Mouse (Mus musculus) heart, postnatal 4 days (tissue): ENCODE measurements around the gene Pcolce2. TPM values are rescaled to one million over a fixed set of nuclear protein-coding genes. Genes with fewer than 3 reads are reported as not detected.
"Not testable (repeated sequence)": the region's sequence is repeated elsewhere in the genome, so short reads cannot be mapped to it uniquely, and the experiment has no call there.

Experiments used
- DNase-seq: peaks from one replicate; pipeline ENCODE4 v3.0.0; 2021
- total RNA-seq, 2 experiments: library from RNA; stranded (reverse); gene quantifications; 2 replicates each; pipeline ENCODE4 v1.2.3; 2021

Pcolce2 gene
- total RNA-seq = 10 to 100 TPM; 10.8 to 13.6 TPM

DNA sequence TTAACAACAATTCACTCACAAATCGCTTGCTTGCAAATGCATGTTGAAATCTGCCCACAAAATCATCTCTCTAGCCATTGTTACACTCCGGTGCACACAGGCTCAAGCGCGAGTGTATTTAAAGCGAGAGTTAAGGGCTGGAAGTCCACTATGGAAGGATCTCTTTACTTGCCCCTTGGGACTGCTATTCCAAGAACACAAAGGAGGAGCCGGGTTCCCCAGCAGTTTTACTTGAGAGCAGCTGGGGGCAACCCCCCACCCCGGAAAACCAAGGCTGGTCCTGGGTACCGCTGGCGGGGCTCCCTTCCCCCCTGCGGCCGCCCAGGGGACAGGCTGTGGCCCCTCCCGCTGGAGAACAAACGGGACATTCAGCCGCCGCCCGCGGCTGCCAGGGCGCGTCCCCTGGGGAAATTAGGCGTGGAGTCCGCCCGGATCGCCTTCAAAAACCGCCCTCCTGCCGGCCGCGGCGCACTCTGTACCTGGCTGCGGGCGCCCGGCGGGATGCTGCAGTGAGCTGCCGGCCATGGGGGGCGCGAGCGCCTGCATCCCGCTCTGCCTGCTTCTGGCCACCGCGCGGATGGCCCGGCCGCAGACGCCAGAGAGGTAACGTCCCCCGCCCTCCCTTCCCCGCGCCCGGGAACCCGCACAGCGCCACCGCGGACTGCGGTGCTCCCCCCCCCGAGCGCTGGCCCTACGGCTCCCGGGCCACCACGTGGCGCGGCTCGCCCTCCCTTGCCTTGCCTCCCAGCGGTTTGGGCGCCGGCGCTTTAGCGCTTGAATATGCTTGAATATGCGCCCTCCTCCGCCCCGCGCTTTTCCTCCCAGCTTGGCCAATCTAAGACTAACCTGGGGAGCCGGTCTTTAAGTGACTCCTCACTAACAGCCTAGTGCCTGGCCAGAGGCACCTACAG is at the start of gene Pcolce2:
Gene Pcolce2 (plus strand): TSS at position 331 of the 911 bp plus-strand sequence.
- peak; percentile 48 for DNase-seq

DNA sequence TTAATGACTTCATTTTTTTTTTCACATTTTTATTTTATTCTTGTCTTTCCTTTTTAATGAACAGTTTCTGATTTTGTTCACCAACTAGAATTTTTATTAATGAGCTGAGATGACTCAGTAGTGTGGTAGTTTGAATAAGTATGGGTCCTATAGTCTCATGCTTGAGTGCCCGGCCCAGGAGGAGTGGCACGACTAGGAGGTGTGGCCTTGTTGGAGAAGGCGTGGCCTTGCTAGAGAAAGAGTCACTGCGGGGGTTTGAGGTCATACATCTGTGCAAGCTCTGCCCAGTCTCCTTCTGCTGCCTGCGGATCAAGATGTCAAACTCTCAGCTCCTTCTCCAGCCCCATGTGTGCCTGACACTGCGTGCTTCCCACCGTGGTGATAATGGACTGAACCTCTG is 49.3 kb upstream of the Pcolce2 start:
- no peak for DNase-seq

DNA sequence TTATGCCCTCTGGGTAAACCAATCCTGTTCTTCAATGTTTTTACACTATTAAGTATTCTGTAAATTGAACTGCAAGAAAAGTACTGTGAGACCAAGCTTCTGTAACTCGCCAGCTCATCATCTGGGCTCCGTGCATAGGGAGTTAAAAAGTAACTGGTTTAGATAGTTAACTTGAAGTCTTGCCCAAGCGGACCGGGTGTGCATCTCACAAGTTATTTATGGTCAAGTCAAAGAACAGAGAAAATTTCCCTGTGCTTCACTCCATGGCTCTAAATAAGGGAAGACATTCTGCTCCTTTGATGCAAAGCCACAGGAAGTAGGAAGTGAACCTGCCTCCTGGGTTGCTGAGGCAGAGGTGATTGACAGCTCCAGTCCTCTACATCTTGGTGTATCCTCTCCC is 43.1 kb upstream of the Pcolce2 start:
- DNase-seq = no peak

DNA sequence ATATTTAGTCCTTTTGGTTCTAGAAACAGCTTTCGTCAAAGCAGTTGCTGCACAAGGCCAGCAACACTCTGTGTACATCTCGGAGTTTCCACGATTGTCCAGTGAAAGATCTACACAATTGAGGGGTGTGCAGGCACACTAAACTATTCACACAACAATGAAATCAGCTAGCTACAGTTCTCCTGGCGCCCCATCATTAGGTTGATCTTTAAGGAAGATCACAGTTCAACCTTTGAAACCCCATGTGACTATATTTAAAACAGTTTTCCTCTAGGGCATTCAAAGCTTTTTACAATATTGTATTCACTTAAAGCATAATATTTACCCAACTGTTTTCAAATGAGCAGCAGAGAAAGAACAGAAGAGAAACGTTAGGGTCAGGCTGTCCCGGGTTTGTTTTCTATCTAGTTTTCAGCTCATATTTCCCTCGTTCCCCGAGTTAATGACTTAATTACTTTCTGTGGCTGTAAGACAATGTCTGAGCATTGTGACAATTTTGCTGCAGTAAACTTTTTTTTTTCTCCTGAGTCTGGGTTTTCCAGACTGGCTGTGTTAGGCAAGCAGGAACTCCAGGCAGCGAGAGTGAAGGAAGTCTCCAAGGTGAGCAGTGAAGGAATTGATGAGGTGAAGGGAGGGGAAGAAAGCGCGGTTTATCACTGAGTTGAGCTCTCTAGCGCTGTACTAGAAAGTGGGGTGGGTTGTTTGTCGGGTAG is 39.8 kb upstream of the Pcolce2 start:
- DNase-seq = no peak

DNA sequence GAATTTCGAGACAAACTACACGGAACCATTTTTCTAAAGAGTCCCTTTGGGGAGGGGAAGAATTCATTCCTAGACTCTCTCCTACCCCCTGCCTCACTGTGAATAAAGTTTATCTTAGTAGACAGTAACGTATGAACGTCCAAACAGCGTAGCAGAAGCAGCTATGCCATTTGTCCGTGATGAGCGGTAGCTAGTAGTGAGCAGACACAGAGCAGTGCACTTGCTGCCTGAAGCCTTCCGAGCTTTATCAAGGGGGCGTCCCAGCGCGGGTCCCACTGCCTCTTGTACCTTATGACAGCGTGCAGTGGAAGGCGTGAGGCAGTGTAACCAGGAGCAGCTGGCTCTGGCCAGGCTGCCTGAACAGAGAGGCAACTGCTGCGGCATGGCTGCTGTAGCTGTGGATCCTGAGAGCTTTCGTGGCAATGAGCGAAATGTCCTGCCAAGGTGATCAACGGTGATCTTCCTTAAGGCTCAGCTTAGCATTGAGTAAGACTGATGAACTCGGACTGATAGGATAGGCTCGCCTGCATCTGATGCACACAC is 39.2 kb upstream of the Pcolce2 start:
- DNase-seq = no peak

DNA sequence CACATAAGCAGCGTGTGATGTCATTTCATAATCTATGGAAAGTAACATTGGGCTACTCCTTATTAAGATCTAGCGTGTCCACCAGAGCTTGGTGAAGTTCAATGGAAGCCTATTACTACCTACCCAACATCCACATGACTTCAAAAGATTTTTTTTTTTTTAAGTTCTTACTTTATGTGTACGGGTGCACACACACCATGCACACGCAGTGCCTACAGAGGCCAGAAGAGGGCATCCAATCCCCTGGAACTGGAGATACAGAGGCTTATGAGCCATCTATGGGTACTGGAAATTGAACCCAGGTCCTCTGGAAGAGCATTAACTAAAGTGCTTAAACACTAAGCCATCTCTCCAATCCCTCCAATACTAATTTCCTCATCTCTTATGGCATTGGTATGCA is 38.0 kb upstream of the Pcolce2 start:
- DNase-seq = no peak

DNA sequence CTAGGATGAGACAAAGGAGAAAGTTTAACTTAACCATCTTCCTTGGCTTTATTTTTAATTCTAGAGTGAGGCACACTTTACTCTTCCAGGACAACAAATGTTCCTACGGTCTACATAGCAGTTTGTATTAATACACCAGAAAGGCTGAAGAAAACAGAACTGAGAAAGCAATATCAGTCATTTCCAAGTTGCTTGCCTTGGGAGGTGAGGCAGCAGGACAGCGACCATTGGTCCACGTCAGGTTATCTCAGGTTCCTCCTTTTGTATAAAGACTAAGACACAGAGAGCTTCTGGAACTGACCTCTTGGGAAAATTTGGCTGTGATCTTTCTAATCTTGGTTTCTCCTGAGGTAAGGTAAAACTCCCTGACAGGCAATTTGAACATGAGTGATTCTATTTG is 34.6 kb upstream of the Pcolce2 start:
- no peak for DNase-seq

DNA sequence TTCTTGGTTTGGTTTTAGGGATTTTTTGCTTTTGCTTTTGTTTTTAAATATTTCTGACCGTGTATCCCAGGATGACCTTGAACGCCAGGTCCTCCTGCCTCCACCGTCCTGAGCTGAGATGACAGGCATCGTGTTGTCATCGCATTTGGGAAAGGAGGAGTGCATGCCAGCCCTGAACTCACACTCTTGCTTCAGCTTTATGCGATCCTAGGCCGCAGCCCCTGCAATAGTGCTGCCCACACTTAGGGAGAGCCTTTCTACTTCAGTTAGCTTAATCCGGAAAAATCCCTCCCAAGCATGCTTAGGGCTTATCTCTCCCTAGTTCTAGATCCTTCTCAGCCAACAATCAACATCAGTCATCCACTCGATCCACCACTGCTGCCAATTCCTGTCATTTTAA is 34.1 kb upstream of the Pcolce2 start:
- DNase-seq = no peak

DNA sequence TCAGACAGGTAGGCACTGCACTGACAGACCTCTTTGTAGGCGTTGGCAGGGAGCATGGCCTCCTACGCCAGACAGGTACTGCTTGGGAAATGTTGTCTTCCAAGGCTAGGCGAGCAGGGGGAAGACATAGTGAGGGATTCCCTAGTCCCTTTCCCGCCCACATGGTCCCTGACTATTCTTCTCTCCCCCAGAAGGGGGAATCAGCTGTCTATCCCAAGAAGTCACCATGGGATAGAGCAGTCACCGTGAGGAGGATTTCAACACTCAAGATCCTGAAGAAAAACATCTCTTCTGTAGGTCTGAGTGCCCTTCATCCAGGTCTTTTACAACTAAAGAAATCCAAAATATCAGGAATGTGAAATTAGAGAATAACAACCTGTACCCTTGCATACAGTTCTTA is 30.2 kb upstream of the Pcolce2 start:
- DNase-seq = no peak

DNA sequence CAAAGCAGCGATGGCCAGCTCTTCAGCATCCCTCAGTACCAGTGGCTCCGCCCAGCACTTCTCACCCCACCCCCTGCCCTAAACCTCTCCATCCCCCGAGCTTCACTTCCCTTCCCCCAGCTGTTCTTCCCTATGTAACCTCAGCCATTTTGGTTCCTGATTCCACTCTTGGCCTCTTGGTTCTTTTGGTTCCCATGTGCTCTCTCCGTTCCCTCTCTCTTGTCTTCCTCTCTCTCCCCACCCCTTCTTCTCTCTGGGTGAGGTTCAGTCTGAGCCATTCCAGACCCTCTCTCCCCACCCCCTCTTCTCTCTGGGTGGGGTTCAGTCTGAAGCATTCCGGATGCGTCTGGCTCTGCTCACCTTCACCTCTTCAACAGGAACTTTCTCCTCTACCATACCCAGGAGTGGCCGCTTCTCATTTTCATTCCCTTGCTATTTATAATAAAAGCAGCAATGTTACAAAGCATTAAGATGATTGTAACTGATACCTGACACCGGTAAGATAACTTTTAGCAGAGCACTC is 25.1 kb upstream of the Pcolce2 start:
- no peak for DNase-seq

DNA sequence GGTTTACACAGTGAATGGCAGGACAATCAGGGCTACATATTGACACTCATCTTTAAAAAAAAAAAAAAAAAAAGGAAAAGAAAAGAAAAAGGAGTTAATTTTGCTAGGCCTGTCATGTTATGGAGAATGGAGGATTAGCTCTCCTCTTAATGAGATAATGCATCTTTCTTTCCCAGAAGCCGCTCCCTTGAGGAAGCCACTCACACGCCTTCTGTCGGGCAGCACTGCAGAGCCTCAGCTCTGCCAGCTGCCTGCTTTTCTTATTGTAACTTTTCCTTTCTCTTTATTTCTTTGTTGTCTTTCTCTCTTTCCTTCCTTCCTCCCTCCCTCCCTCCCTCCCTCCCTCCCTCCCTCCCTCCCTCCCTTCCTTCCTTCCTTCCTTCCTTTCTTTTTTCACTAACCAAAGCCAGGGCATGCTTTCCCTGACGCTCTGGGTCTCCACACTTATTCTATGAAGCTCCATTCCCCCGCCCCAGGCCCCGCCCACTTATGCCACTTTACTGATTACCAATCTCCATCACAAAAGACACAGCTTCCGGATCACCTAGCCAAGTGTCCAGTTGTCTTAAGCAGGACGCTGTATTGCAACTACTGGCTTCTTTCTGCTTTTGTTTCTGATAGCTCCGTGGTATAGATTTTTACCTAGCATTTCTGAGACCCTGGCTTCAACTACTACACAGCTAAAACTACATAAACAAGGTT is 23.8 kb upstream of the Pcolce2 start:
- DNase-seq = no peak

DNA sequence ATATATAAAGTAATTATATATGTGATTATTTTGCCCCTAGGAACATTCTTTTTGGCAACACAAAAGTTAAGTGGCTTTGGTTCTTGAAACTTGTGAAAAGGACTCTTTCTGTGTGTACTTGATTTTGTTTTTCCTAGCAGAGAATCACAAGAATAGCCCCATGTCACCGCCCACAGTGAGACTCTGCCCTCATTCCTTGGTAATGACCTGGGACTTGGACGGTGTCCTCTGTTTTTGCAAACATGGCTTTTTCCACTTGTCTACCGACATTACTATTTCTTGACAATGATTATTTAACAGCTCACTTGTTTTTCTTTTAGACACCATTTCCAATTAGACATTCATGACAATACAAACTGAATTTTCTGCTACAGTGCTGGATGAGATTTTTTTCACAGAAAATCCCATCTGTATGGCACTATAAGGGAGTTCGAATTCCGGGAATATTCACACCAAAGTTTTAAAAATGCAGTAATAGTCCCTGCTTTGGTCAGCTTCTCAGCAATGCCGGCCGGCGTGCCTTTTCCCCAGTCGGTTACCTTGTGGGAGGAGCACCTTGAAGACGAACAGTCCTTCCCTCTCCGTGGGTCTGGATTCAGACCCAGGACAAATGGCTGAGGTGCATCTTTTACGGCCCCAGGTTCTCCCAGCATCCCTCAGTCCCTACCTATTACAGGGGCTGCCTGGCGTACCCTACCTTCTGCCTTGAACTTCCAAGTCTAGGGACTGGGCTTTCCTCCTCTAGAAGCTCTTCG is 22.4 kb upstream of the Pcolce2 start:
- DNase-seq = peak; percentile 17

DNA sequence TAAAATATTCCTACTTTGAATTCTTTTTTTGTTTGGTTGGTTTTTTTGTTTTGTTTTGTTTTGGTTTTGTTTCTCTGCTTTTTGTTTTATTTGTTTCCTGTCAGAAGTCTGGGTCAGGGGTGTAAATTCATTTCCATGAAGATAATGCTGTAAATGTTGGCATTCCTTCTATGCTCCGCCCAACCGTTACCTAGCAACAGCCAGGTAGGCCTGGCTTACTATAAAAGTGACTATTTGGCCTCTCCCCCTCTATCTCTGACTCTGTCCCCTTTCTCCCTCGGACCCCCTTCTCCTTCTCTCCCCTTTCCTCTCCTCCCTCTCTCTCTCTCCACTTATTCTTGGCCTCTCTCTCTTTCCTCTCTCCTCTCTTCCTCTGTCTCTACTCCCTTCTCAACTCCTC is 21.4 kb upstream of the Pcolce2 start:
- no peak for DNase-seq

DNA sequence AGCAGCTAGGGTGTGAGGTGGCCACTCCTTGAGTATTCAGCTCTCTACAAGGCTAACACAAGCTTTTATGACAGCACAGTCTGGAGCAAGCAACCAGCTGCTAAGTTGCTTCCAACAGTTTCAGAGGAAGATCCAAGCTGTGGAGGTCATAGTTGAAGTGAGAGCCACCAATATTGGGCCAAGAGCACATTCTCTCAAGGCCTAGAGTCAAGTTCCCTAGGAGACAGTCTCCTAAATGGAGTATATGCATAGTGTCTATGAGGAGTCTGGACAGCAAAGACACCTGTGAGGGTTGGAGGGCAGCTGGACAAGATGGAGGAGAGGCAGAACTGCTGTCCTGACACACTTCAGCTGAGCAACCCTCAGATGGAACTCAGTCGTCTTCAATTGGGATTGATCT is 18.8 kb upstream of the Pcolce2 start:
- DNase-seq = no peak

DNA sequence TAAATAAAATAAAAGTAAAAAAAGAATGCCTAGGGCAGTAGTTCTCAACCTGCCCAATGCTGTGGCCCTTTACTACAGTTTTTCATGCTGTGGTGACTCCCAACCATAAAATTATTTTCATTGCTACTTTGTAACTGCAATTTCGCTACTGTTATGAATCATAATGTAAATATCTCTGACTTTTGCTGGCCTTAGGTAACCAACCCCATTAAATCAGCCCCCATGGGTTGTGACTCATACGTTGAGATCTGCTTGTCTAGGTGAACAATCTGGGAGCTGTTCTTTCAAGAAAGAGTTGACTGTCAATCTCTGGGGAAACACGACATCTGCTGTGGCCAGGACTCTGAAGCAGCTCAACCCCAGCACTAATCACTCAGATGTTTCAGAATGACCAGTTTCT is 13.3 kb upstream of the Pcolce2 start:
- no peak for DNase-seq

DNA sequence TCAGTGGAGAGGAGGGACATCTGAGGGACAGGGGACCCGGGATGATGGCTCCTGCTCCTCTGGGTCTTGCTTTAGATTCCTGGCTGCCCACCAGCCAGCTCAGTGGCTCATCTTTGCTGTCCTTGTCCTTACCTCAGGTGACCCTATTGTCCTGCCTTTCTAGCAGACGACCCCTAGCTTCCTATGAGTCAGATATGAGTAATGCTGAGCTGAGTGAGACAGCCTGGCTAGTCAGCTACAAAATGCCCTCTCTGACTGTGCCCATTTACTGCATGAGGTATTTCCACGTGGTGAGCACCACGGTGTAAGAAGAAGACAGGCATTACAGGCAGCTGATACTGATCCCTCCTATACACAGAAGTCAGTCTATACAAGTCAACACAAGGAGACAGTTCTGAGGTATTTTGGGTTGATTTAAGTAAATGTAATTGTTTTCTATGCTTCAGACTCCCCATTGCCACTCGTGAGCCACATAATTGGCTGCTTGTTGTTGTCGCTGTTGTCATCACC is 8.9 kb upstream of the Pcolce2 start:
- DNase-seq = no peak

DNA sequence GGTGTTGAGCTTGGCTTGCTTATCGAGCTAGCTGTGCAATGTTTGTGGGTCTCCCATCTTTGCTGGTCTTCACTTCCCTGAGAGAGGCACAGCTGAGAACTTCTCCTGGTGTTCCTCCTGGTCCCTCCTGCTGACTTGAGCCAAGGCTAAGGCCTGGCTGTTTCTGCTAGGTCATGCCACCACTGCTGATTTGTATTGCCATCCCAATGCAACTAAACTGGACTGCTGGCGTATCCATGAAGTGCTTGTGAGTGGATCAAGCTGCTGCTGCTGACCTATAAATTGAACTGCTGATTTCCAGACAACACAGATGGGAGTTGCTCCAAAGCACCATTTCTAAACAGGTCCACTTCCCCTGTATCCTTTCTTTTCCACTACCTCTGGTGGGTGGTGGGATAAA is 7.8 kb upstream of the Pcolce2 start:
- not testable (repeated sequence) for DNase-seq

DNA sequence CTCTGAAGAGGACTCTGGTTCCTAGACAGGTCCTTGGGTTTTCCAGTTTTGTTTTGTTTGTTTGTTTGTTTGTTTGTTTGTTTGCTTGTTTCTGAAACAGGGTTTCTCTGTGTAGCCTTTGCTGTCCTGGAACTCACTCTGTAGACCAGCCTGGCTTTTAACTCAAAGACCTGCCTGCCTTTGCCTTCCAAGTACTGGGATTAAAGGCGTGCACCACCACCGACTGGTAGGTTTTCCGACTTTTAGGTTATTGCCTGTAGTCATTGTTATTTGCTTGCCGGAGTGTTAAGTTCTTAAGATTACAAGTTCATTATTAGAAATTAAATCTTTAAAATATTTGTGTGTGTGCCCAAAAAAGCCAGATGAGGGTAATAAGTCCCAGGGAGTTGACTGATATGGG is 1.0 kb upstream of the Pcolce2 start:
- DNase-seq = no peak

DNA sequence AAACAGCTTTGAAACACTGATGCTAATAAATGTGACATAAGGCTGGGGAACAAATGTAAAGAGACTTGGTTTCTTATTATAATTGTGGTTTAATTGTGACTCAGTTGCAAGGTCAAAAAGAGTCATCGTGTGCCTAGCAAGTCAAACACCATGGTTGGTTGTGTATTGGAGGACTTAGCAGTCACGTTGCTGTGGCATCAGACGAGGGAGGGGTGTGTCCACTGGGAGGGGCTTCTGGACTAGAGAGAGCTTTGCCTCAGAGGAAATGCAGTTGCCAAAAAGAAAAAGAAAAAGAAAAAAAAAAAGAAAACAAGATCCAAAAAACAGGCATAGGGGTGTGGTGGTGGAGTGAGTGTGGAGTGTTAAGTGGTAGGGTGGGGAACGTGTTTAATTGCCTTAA is 2.5 kb downstream of the Pcolce2 start:
- DNase-seq = no peak

DNA sequence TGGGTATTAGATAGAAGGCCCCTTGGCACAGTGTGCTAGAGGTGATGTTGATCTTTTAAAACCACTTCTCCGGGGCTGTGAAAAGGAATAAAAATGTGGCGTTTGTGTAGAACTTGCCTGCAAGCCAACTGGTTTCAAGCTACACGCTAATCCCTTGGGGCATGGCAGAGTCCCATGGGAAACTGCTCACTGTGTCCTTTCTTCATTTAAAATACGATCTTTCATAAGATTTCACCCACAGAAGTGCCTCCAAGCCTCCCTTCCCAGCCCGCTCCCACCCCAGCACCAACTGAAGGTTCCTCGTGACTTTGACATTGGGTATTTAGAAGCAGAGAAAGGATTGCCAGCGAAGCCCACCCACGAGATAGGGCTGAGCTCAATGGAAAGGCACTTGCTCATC is 8.5 kb downstream of the Pcolce2 start:
- no peak for DNase-seq

DNA sequence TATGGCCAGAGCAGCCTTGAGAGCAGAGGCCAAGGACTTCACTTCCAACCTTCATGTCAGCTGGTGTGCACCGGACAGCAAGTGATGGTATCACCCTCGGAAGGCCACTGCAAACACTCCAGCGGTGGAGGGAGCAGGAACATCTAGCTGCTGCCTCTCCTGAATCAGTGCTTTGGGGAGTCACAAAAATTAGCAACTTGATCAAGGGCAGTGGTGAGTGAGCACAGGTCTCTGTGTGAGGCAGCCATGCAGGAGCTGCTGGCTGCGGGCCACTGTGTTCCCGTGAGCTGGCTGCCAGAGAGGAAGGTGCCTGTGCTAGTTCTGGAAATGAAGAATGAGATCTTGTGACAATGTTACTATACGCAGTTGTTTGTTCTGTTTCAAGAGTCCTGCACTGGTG is 16.0 kb downstream of the Pcolce2 start:
- peak; percentile 67 for DNase-seq

DNA sequence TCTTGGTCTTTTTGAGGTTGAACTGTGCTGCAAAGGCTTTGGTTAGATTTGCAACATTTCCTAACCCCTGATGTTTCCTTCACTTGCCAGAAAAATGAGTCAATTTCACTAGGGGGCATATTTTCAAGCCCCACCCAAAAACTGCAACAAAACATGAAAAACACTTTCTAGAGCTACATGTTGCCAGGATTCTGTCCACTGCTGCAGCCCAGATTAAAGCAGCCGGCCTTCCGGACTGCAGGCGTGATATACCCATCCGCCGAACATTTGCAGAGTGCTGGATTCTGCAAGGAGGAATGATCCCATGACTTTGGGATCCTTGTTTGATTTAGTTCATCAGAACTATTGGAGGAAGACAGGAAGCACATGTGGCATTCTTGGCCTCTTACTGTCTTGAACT is 17.0 kb downstream of the Pcolce2 start:
- DNase-seq = no peak
